Mouse (Mus musculus): ENCODE measurements around the gene Dtnbp1. TPM values are rescaled to one million over a fixed set of nuclear protein-coding genes. Genes with fewer than 3 reads are reported as not detected.

Gene Dtnbp1
- polyA plus RNA-seq, 1 experiment from 2014 or later, result 30.2 TPM

GRCm38 (mm10) chr13:44979433-44979832 is 22.5 kb downstream of the Dtnbp1 start:
- WGBS (ENCODE audit: insufficient replicate concordance), result 86% methylated on average over 7 of the region's 7 CpGs
- DNase-seq (no peak), ATAC-seq (ENCODE audit: low read depth) (no peak)
- Histone ChIP-seq H3K9ac (no peak overlapping the region), H3K27ac (no peak overlapping the region), H3K4me1 (replicated peaks) (0 out of 2 replicates have a peak, but pooled peaks cover 4% of the 10 kb centered on the region), H3K4me2 (no peak overlapping the region), H3K9me3 (replicated peaks) (no peaks in the 10 kb centered on the region), H3K27me3 (no peaks in the 10 kb centered on the region), H3K4me3 (replicated peaks) (no peak overlapping the region), H3K36me3 (peaks cover 6% of the 10 kb centered on the region; the same call in 1 of the 2 replicates)

GRCm38 (mm10) chr13:44977483-44978141 is 24.3 kb downstream of the Dtnbp1 start:
- no peaks in the 10 kb centered on the region for H3K9me3 ChIP-seq (replicated peaks)
- ATAC-seq (ENCODE audit: low read depth) (no peak), DNase-seq (no peak)
- H3K27ac ChIP-seq, result no peak overlapping the region
- no peak overlapping the region for H3K4me2 ChIP-seq
- H3K4me3 ChIP-seq (replicated peaks), result no peak overlapping the region
- 74% methylated on average over 2 of the region's 2 CpGs for WGBS (ENCODE audit: insufficient replicate concordance)
- 0 out of 2 replicates have a peak, but pooled peaks cover 6% of the 10 kb centered on the region for H3K4me1 ChIP-seq (replicated peaks)
- no peak overlapping the region for H3K9ac ChIP-seq
- no peaks in the 10 kb centered on the region for H3K27me3 ChIP-seq
- H3K36me3 ChIP-seq, result peaks cover 9% of the 10 kb centered on the region; the same call in 1 of the 2 replicates

GRCm38 (mm10) chr13:44977059-44977458 is 24.9 kb downstream of the Dtnbp1 start:
- DNase-seq, result no peak
- H3K4me1 ChIP-seq (replicated peaks), result 0 out of 2 replicates have a peak, but pooled peaks cover 6% of the 10 kb centered on the region
- 81% methylated on average over 2 of the region's 2 CpGs for WGBS (ENCODE audit: insufficient replicate concordance)
- peaks cover 7% of the 10 kb centered on the region; the same call in 1 of the 2 replicates for H3K36me3 ChIP-seq
- H3K9me3 ChIP-seq (replicated peaks), result no peaks in the 10 kb centered on the region
- no peaks in the 10 kb centered on the region for H3K27me3 ChIP-seq
- H3K27ac ChIP-seq, result no peak overlapping the region
- no peak overlapping the region for H3K4me3 ChIP-seq (replicated peaks)
- no peak overlapping the region for H3K9ac ChIP-seq
- no peak overlapping the region for H3K4me2 ChIP-seq
- ATAC-seq (ENCODE audit: low read depth), result no peak

GRCm38 (mm10) chr13:44960542-44961291 is 41.2 kb downstream of the Dtnbp1 start:
- Histone ChIP-seq H3K4me2 (no peak overlapping the region), H3K36me3 (peaks cover 4% of the 10 kb centered on the region; the same call in 1 of the 2 replicates), H3K9ac (no peak overlapping the region), H3K27me3 (no peaks in the 10 kb centered on the region), H3K27ac (no peak overlapping the region), H3K9me3 (replicated peaks) (no peaks in the 10 kb centered on the region), H3K4me1 (replicated peaks) (no peaks in the 10 kb centered on the region), H3K4me3 (replicated peaks) (no peak overlapping the region)
- DNase-seq (no peak), ATAC-seq (ENCODE audit: low read depth) (no peak)
- 76% methylated on average over 5 of the region's 5 CpGs for WGBS (ENCODE audit: insufficient replicate concordance)

- WGBS (ENCODE audit: insufficient replicate concordance), result 79% methylated on average over 8 of the region's 8 CpGs
- no peak for ATAC-seq (ENCODE audit: low read depth)
Measured at GRCm38 (mm10) chr13:44957049-44957448, 44.9 kb downstream of the Dtnbp1 start.

GRCm38 (mm10) chr13:44955781-44956180 is 46.2 kb downstream of the Dtnbp1 start:
- Histone ChIP-seq H3K36me3 (peaks cover 4% of the 10 kb centered on the region; the same call in 1 of the 2 replicates), H3K27ac (no peak overlapping the region), H3K4me1 (replicated peaks) (peaks cover 19% of the 10 kb centered on the region; the same call in 1 of the 2 replicates), H3K27me3 (no peaks in the 10 kb centered on the region), H3K9me3 (replicated peaks) (no peaks in the 10 kb centered on the region), H3K4me3 (replicated peaks) (no peak overlapping the region), H3K9ac (no peak overlapping the region), H3K4me2 (no peak overlapping the region)
- ATAC-seq (ENCODE audit: low read depth) (no peak), DNase-seq (no peak)
- WGBS (ENCODE audit: insufficient replicate concordance), result 82% methylated on average over 6 of the region's 6 CpGs

More at GRCm38 (mm10) chr13:44957049-44957448, 44.9 kb downstream of the Dtnbp1 start:
- Histone ChIP-seq H3K27ac (no peak overlapping the region), H3K36me3 (peaks cover under 1% of the 10 kb centered on the region; the same call in 1 of the 2 replicates), H3K4me1 (replicated peaks) (peaks cover 15% of the 10 kb centered on the region; the same call in 1 of the 2 replicates), H3K9ac (no peak overlapping the region), H3K4me2 (no peak overlapping the region), H3K9me3 (replicated peaks) (no peaks in the 10 kb centered on the region), H3K4me3 (replicated peaks) (no peak overlapping the region), H3K27me3 (no peaks in the 10 kb centered on the region)
- DNase-seq, result no peak

GRCm38 (mm10) chr13:44954232-44954568 is 47.7 kb downstream of the Dtnbp1 start:
- Histone ChIP-seq H3K27ac (no peak overlapping the region), H3K9ac (no peak overlapping the region), H3K4me1 (replicated peaks) (peaks cover 19% of the 10 kb centered on the region; the same call in 1 of the 2 replicates), H3K9me3 (replicated peaks) (no peaks in the 10 kb centered on the region), H3K4me2 (no peak overlapping the region), H3K4me3 (replicated peaks) (no peak overlapping the region), H3K36me3 (peaks cover 4% of the 10 kb centered on the region; the same call in 1 of the 2 replicates), H3K27me3 (no peaks in the 10 kb centered on the region)
- WGBS (ENCODE audit: insufficient replicate concordance), result 77% methylated on average over 1 of the region's 1 CpGs
- ATAC-seq (ENCODE audit: low read depth) (no peak), DNase-seq (no peak)

GRCm38 (mm10) chr13:44953546-44954231 is 48.3 kb downstream of the Dtnbp1 start:
- H3K27me3 ChIP-seq, result no peaks in the 10 kb centered on the region
- WGBS (ENCODE audit: insufficient replicate concordance), result 65% methylated on average over 8 of the region's 8 CpGs
- H3K4me3 ChIP-seq (replicated peaks), result no peak overlapping the region
- H3K36me3 ChIP-seq, result peaks cover 4% of the 10 kb centered on the region; the same call in 1 of the 2 replicates
- no peak overlapping the region for H3K9ac ChIP-seq
- H3K4me2 ChIP-seq, result no peak overlapping the region
- H3K9me3 ChIP-seq (replicated peaks), result no peaks in the 10 kb centered on the region
- H3K4me1 ChIP-seq (replicated peaks), result peaks cover 19% of the 10 kb centered on the region; the same call in 1 of the 2 replicates
- no peak overlapping the region for H3K27ac ChIP-seq
- DNase-seq (no peak), ATAC-seq (ENCODE audit: low read depth) (no peak)

GRCm38 (mm10) chr13:44952393-44953086 is 49.4 kb downstream of the Dtnbp1 start:
- ATAC-seq (ENCODE audit: low read depth) (no peak), DNase-seq (peak; percentile 3)
- Histone ChIP-seq H3K4me2 (no peak overlapping the region), H3K36me3 (peaks cover 4% of the 10 kb centered on the region; the same call in 1 of the 2 replicates), H3K27me3 (no peaks in the 10 kb centered on the region), H3K27ac (no peak overlapping the region), H3K9ac (no peak overlapping the region), H3K9me3 (replicated peaks) (no peaks in the 10 kb centered on the region), H3K4me3 (replicated peaks) (no peak overlapping the region), H3K4me1 (replicated peaks) (peaks cover 19% of the 10 kb centered on the region; the same call in 1 of the 2 replicates)
- 35% methylated on average over 10 of the region's 10 CpGs for WGBS (ENCODE audit: insufficient replicate concordance)

- WGBS (ENCODE audit: insufficient replicate concordance), result 74% methylated on average over 16 of the region's 16 CpGs
- ATAC-seq (ENCODE audit: low read depth) (no peak), DNase-seq (no peak)
- no peak overlapping the region for H3K4me3 ChIP-seq (replicated peaks)
- 0 out of 2 replicates have a peak, but pooled peaks cover 4% of the 10 kb centered on the region for H3K36me3 ChIP-seq
- H3K27me3 ChIP-seq, result no peaks in the 10 kb centered on the region
- no peak overlapping the region for H3K9ac ChIP-seq
- no peak overlapping the region for H3K4me2 ChIP-seq
- no peaks in the 10 kb centered on the region for H3K9me3 ChIP-seq (replicated peaks)
- H3K27ac ChIP-seq, result no peak overlapping the region
- peaks cover 12% of the 10 kb centered on the region; the same call in 1 of the 2 replicates for H3K4me1 ChIP-seq (replicated peaks)
Measured at GRCm38 (mm10) chr13:44948320-44949250, 53.4 kb downstream of the Dtnbp1 start.
